Mouse (Mus musculus): ENCODE results near the gene Cnpy3. TPM values are rescaled to one million over a fixed set of nuclear protein-coding genes. Genes with fewer than 3 reads are reported as not detected.

Cnpy3 gene
- polyA plus RNA-seq, 1 experiment from 2014 or later = 56.6 TPM

DNA sequence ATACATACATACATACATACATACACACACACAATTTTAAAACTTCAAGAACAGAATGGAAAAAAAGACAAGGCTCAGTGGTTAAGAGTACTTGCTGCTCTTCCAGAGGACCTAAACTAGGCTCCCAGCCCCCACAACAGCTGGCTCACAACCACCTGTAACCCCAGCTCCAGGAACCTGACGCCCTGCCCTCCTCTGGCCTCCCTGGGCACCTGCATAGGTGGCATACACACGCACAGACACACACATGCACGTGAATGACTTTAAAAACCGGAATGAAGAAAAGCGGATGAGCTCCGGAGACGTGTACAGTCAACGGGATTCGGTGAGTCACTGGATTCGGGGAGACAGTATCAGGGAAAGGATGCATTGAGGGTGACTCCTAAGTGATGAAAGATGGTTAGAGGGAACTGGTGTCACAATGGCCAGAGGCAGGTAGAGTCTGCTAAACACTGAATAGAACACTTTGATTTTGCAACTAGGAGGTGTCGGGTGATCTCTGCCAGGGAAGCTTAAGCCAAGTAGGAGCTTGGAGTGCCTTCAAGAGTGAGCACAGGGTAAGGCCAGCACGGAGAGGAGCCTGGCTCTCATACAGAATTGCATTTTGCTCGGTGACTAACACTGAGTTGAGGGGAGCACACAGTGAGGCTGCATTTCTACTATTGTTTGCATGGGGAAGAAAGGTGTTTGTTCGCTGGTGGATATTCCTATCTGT, 45.5 kb downstream of the Cnpy3 start:
- ATAC-seq (ENCODE audit: low FRiP score) = no peak
- Histone ChIP-seq H3K9me3 (no peaks in the 10 kb centered on the region), H3K4me3 (replicated peaks) (no peak overlapping the region), H3K4me2 (peak overlapping the region; percentile 11; the same call in 1 of the 2 replicates), H3K27ac (no peak overlapping the region), H3K4me1 (peaks cover 34% of the 10 kb centered on the region), H3K36me3 (replicated peaks) (no peaks in the 10 kb centered on the region), H3K9ac (no peak overlapping the region), H3K27me3 (no peaks in the 10 kb centered on the region)
- WGBS = 92% methylated on average over 14 of the region's 14 CpGs

DNA sequence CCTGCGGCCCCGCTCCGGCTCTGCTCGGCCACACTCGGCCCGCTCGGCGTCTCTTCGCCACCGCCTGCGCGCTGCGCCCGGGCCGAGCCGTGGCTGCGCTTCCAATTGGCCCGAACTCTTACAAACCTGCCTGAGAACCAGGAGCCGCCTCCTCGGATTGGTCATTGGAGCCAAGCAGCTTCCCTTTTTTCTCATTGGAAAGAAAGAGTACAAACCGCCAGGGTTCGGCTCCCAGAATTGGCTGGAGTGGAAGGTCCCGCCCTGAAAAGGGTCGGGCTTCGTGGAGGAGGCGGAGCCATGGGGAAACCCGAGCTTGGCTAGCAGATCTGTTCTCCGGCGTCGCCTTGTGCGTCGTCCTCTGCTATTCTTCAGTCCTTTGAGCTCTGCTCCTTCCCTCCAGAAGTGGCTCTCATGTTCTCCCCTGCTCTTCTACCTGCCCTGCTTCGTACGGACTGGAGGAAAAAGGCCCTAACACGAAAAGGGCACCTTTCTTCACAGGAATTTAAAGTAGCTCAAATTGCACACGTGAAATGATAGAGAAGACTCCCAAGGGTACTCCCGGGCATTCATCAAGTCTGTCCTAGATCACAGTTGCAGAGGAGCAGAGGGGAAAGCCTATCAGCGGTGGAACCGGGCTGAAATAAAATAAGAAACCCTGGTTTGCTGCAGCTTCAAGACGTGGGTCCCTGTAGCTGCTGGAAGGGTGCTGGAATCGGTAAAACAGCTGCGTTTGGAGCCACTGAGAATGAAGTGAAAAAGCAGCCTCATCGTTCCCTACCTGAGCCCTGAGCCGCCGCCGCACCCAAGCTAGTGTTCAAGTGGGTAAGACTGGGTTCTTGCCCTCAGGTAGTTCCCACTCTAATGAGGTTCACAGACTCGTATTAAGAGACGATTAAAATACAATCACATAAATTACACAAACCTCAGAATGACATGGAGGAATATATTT, 46.9 kb downstream of the Cnpy3 start, which contains the start of gene Ppp2r5d:
Gene Ppp2r5d (minus strand): TSS at position 225 of the 949 bp plus-strand sequence.
- H3K27me3 ChIP-seq = no peaks in the 10 kb centered on the region
- peak; percentile 97 for ATAC-seq (ENCODE audit: low FRiP score)
- peak within 1 kb of the TSS; percentile 89 for H3K9ac ChIP-seq
- 2% methylated on average over 48 of the region's 48 CpGs for WGBS
- no peaks in the 10 kb centered on the region for H3K9me3 ChIP-seq
- peak within 1 kb of the TSS; percentile 70 for H3K4me2 ChIP-seq
- peak within 1 kb of the TSS; percentile 93 for H3K27ac ChIP-seq
- H3K4me1 ChIP-seq = peaks cover 39% of the 10 kb centered on the region
- 0 out of 2 replicates have a peak, but pooled peaks cover 3% of the 10 kb centered on the region for H3K36me3 ChIP-seq (replicated peaks)
- H3K4me3 ChIP-seq (replicated peaks) = peak within 1 kb of the TSS; percentile 78

DNA sequence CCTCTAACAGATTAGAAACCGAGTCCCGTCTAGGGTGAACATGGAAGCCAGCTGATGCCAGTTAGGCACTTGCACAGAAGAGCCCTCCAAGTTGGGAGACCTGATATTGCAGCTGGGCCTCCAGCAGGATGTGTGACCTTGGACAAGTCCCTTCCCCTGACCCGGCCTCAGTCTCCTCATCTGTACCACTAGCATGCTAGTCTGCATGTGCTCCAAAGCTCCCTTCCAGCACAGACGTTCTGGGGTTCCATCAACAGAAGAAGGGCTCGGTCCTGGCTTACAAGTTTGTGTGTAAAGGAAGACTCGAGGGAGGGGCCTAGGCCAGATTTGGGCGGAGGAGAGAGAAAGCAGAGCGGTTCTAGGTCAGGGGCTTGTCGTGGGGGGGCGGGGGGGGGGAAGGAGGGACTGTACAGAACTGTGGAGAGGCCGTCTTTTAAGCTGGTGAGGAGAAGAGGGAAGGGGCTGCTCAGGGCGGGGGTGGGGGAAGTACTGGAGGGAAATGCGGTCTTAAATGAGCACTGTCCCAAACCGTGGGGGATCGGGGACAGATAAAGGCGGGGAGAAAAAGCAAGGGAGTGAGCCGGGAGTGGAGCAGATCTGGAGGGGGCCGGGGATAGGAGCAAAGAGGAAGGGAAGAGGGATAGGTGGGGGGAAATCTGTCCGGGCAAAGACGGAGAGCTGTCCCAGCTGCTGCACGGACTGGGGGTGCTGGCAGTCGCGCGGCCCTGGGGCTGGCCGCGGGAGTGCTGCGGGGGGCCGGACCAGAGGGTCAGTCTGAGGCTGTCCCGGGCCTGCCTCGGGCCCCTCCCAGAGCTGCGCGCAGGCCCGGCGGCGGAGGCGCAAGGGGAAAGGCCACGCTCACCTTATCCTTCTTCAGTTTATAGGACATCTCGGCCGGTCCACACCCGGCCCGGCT, 47.8 kb downstream of the Cnpy3 start:
- peaks cover 39% of the 10 kb centered on the region for H3K4me1 ChIP-seq
- 4% methylated on average over 38 of the region's 41 CpGs for WGBS
- H3K9me3 ChIP-seq = no peaks in the 10 kb centered on the region
- H3K36me3 ChIP-seq (replicated peaks) = peaks cover 10% of the 10 kb centered on the region
- no peaks in the 10 kb centered on the region for H3K27me3 ChIP-seq
- peak; percentile 80 for ATAC-seq (ENCODE audit: low FRiP score)
- peak overlapping the region; percentile 89 for H3K9ac ChIP-seq
- peak overlapping the region; percentile 78 for H3K4me3 ChIP-seq (replicated peaks)
- H3K4me2 ChIP-seq = peak overlapping the region; percentile 70
- H3K27ac ChIP-seq = peak overlapping the region; percentile 87

DNA sequence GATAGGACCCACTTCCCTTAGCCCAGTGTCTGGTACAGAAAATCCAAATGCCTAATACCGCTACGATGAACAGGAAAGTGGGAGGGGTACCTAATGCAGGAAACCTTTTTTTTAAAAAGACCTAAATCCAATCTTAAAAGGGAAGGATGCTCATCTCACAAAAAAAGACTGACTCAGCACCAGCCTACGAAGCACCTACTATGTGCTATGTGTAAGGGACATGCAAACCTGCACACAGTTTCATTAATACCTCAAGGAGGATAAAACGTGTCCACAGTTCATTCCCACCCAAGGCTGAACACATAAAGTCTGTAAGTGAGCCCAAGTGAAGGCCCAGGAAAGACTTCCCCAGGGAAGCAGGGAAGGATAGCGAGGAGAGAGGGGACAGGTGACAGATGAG, 49.5 kb downstream of the Cnpy3 start:
- Histone ChIP-seq H3K9ac (peak overlapping the region; percentile 89), H3K36me3 (replicated peaks) (peaks cover 26% of the 10 kb centered on the region), H3K9me3 (no peaks in the 10 kb centered on the region), H3K4me3 (replicated peaks) (no peak overlapping the region), H3K4me2 (peak overlapping the region; percentile 70), H3K27me3 (no peaks in the 10 kb centered on the region), H3K27ac (no peak overlapping the region), H3K4me1 (peaks cover 39% of the 10 kb centered on the region)
- no peak for ATAC-seq (ENCODE audit: low FRiP score)
- WGBS = 93% methylated on average over 5 of the region's 5 CpGs

DNA sequence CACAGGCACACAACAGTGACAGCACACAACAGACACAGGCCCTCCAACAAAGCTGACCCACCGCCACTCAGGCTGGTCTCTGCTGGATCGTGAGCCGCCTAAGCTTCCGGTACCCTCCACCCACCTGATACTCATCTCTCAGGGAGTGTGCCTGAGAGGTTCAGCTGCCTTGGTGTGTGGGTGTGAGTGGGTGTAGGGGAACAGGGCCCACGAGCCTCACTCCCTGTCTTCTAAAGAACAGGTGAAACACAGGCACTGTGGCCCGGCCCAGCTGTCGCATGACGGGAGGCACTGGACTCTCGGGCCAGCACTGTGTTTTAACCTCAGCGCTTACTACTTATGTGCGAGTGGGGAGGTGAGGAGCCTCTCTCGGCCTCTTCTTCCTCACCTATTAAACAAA, 49.9 kb downstream of the Cnpy3 start:
- Histone ChIP-seq H3K4me1 (peaks cover 39% of the 10 kb centered on the region), H3K4me3 (replicated peaks) (no peak overlapping the region), H3K4me2 (0 out of 2 replicates have a peak overlapping the region, but pooled peaks have one; percentile 70), H3K36me3 (replicated peaks) (peaks cover 26% of the 10 kb centered on the region), H3K9ac (peak overlapping the region; percentile 25; the same call in 1 of the 2 replicates), H3K27me3 (no peaks in the 10 kb centered on the region), H3K27ac (no peak overlapping the region), H3K9me3 (no peaks in the 10 kb centered on the region)
- 86% methylated on average over 12 of the region's 12 CpGs for WGBS
- ATAC-seq (ENCODE audit: low FRiP score) = no peak

DNA sequence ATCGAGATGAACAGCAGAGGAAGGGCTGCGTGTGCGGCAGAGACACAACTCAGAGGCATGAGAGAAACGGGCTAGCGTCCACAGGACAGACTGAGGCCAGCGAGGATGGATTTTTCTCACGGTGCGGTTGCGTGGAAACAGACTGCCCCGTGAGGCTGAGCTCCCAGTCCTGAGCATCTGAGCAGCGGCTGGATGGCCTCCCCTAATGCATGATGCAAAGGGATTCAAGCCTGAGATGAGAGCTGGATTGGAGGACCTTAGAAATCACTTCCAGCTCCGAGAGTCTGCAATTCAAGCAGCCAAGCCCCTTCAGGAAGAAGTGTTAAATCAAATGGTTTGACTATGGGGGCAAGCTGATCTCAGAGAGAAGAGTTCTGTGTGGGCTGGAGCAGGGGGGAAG, 50.5 kb downstream of the Cnpy3 start:
- Histone ChIP-seq H3K27ac (no peak overlapping the region), H3K36me3 (replicated peaks) (peaks cover 28% of the 10 kb centered on the region)

DNA sequence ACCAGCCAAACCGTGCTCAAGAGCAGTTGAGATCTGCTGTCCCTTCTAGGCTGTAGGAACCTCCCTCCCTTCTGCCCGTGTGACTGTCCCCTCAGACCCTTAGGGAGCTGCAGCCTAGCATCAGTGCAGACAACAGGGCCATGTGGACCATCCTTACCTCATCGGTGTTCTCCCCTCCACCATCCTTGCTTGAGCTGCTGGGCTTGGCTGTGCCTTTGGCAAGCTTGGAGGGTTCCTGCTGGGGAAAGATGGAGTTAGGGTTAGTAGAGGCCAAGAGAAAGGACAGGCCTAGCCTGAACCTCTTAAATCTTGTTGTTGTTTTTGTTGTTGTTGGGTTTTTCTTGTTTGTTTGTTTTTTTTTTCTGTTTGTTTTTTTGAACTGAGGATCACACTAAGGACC, 52.1 kb downstream of the Cnpy3 start:
- H3K4me3 ChIP-seq (replicated peaks) = no peak overlapping the region
- H3K4me2 ChIP-seq = no peak overlapping the region
- H3K9me3 ChIP-seq = no peaks in the 10 kb centered on the region
- H3K36me3 ChIP-seq (replicated peaks) = peaks cover 37% of the 10 kb centered on the region
- ATAC-seq (ENCODE audit: low FRiP score) = no peak
- H3K27me3 ChIP-seq = no peaks in the 10 kb centered on the region
- 90% methylated on average over 3 of the region's 3 CpGs for WGBS
- H3K9ac ChIP-seq = no peak overlapping the region
- no peak overlapping the region for H3K27ac ChIP-seq
- H3K4me1 ChIP-seq = peaks cover 31% of the 10 kb centered on the region

More for the DNA sequence above, 50.5 kb downstream of the Cnpy3 start:
- H3K9ac ChIP-seq = peak overlapping the region; percentile 25; the same call in 1 of the 2 replicates
- peaks cover 38% of the 10 kb centered on the region for H3K4me1 ChIP-seq
- H3K4me3 ChIP-seq (replicated peaks) = no peak overlapping the region
- no peaks in the 10 kb centered on the region for H3K9me3 ChIP-seq
- no peaks in the 10 kb centered on the region for H3K27me3 ChIP-seq
- no peak overlapping the region for H3K4me2 ChIP-seq
- ATAC-seq (ENCODE audit: low FRiP score) = no peak
- WGBS = 89% methylated on average over 12 of the region's 12 CpGs

DNA sequence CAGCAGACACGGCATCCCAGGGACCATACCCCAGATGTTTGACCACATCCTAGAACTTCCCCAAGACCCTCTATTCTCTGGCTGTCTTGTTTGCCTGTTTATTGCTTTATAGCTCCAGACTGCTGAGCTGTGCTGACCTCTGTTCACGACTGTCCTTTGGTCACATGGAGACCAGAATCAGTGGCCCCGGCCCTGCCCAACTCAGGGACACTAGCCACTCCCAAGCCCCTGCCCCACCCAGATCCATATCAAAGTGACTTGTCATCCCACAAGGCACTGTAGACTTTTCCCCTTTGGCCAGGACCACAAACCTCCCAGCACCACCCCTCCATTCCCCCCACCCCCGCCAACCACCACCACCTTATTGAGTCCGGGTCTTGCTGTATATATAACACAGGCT, 52.8 kb downstream of the Cnpy3 start:
- Histone ChIP-seq H3K27me3 (no peaks in the 10 kb centered on the region), H3K4me1 (peaks cover 31% of the 10 kb centered on the region), H3K4me2 (no peak overlapping the region), H3K9me3 (no peaks in the 10 kb centered on the region), H3K9ac (no peak overlapping the region), H3K36me3 (replicated peaks) (peaks cover 37% of the 10 kb centered on the region), H3K4me3 (replicated peaks) (no peak overlapping the region), H3K27ac (no peak overlapping the region)
- no peak for ATAC-seq (ENCODE audit: low FRiP score)
- 83% methylated on average over 5 of the region's 5 CpGs for whole genome bisulfite sequencing

DNA sequence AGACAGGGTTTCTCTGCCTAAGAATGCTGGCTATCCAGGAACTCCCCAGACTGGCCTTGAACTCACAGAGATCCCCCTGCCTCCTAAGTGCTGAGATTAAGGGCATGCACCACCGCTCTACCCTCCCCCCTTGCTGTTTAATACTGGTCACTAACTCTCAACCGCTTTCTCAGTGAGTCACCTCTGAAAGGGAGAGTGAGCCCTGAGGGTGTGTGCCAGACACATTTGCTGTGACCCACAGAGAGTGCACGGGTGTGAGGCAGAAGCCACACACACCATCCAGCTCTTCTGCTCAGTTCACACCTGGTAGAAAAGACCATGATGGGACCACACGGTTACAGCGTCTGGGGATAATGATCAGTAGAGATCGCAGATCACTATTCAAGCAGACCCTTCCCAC, 53.5 kb downstream of the Cnpy3 start:
- H3K36me3 ChIP-seq (replicated peaks) = peaks cover 42% of the 10 kb centered on the region
- ATAC-seq (ENCODE audit: low FRiP score) = no peak
- H3K4me2 ChIP-seq = no peak overlapping the region
- H3K27ac ChIP-seq = no peak overlapping the region
- WGBS = 88% methylated on average over 6 of the region's 6 CpGs
- peaks cover 24% of the 10 kb centered on the region for H3K4me1 ChIP-seq
- H3K27me3 ChIP-seq = no peaks in the 10 kb centered on the region
- H3K4me3 ChIP-seq (replicated peaks) = no peak overlapping the region
- no peak overlapping the region for H3K9ac ChIP-seq
- H3K9me3 ChIP-seq = no peaks in the 10 kb centered on the region

DNA sequence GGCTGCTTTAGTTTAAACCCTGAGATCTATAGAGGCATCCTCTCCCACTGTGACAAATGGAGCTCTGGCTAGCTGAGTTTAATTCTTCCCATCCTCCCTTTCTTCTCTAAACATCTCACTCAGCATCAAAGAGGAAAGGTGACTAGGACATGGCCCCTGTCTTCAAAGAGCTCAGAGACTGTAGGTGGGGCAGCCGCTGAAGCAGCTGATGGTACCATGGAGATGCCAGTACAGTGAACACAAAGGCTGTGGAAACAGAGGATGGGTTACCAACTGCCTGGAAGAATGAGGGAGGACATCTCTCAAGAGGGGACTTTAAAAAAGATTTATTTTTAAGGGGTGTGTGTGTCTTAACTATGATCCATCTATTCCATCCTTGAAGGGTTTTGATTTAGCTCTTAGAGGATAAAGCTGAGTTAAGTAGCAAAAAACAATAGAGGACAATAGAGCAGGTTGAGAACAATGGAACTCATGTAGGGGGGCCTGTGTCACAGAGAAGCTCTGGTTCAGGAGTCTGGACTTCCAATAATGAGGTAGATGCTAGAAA, 57.4 kb downstream of the Cnpy3 start:
- Histone ChIP-seq H3K36me3 (replicated peaks) (peaks cover 43% of the 10 kb centered on the region), H3K27ac (no peak overlapping the region), H3K4me1 (no peaks in the 10 kb centered on the region), H3K4me2 (no peak overlapping the region), H3K4me3 (replicated peaks) (no peak overlapping the region), H3K27me3 (no peaks in the 10 kb centered on the region), H3K9me3 (no peaks in the 10 kb centered on the region), H3K9ac (no peak overlapping the region)
- WGBS = 78% methylated on average over 1 of the region's 1 CpGs
- no peak for ATAC-seq (ENCODE audit: low FRiP score)

DNA sequence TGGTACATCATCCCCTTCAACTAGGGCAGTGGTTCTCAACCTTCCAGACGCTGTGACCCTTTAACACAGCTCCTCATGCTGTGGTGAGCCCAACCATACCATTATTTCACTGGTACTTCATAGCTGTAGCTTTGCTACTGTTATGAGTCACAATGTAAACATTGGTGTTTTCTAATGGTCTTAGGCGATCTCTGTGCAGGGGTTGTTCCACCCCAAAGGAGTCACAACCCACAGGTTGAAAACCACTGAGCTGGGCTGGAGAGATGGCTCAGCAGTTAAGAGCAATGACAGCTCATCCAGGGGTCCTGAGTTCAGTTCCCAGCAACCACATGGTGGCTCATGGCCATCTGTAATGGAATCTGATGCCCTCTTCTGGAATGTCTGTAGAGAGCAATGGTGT, 60.6 kb downstream of the Cnpy3 start:
- Histone ChIP-seq H3K27me3 (no peaks in the 10 kb centered on the region), H3K9me3 (no peaks in the 10 kb centered on the region), H3K36me3 (replicated peaks) (peaks cover 33% of the 10 kb centered on the region), H3K4me1 (no peaks in the 10 kb centered on the region), H3K9ac (no peak overlapping the region), H3K4me2 (no peak overlapping the region), H3K4me3 (replicated peaks) (no peak overlapping the region), H3K27ac (no peak overlapping the region)
- no peak for ATAC-seq (ENCODE audit: low FRiP score)
- WGBS = 90% methylated on average over 2 of the region's 2 CpGs

Data from forebrain, embryonic 12.5 days (tissue).